Mouse (Mus musculus) C2C12 (cell line): ENCODE results near the gene Sdc1. TPM values are rescaled to one million over a fixed set of nuclear protein-coding genes. Genes with fewer than 3 reads are reported as not detected.

Experiments used
- H3K27me3 ChIP-seq: one replicate; pipeline ENCODE4 v1.6.1; 2011; ENCODE audit not compliant: control insufficient read depth, insufficient read depth, insufficient read length
- H3K36me3 ChIP-seq: one replicate; pipeline ENCODE4 v1.6.1; 2011; ENCODE audit not compliant: control insufficient read depth, insufficient read depth
- H3K4me3 ChIP-seq: one replicate; pipeline ENCODE4 v1.5.1; 2011; ENCODE audit warnings: mild to moderate bottlenecking, control low read depth; ENCODE audit not compliant: poor library complexity, insufficient read depth, severe bottlenecking
- H3K79me2 ChIP-seq: one replicate; pipeline ENCODE4 v1.6.1; 2011; ENCODE audit not compliant: control insufficient read depth, insufficient read depth
- H3K79me3 ChIP-seq: one replicate; pipeline ENCODE4 v1.6.1; 2011; ENCODE audit warnings: low read depth, control low read depth
- H3ac ChIP-seq: one replicate; pipeline ENCODE3; 2011; ENCODE audit warnings: low read depth; ENCODE audit not compliant: control insufficient read depth, insufficient read length
- CEBPB ChIP-seq: IDR thresholded peaks from one replicate; pipeline ENCODE4 v1.6.1; 2011; ENCODE audit warnings: low read depth, mild to moderate bottlenecking, control low read depth, moderate library complexity
- CTCF ChIP-seq: IDR thresholded peaks from one replicate; pipeline ENCODE4 v1.5.1; 2011; ENCODE audit not compliant: control insufficient read depth, insufficient read depth, insufficient read length
- FOSL1 ChIP-seq: IDR thresholded peaks from one replicate; pipeline ENCODE4 v1.8.0; 2011; ENCODE audit warnings: mild to moderate bottlenecking, low read length; ENCODE audit not compliant: poor library complexity, insufficient read depth, severe bottlenecking
- MAX ChIP-seq: IDR thresholded peaks from one replicate; pipeline ENCODE4 v1.6.1; 2011; ENCODE audit warnings: mild to moderate bottlenecking, control low read depth
- MYOD1 ChIP-seq: IDR thresholded peaks from one replicate; pipeline ENCODE4 v1.6.1; 2011; ENCODE audit warnings: low read depth; ENCODE audit not compliant: control insufficient read depth, insufficient read length
- MYOG ChIP-seq: IDR thresholded peaks from one replicate; pipeline ENCODE4 v1.6.1; 2011; ENCODE audit not compliant: control insufficient read depth, insufficient read length; ENCODE audit errors: extremely low read depth
- USF1 ChIP-seq: IDR thresholded peaks from one replicate; pipeline ENCODE4 v1.6.1; 2011; ENCODE audit warnings: low read depth, mild to moderate bottlenecking, control low read depth, moderate library complexity
- polyA plus RNA-seq: library from polyadenylated mRNA; unstranded; fragments of >200 nt; fragmentation: generic; extraction: Trizol; gene quantifications from one replicate; pipeline ENCODE4 v1.2.1, GENCODE M21; 2012; ENCODE audit warnings: missing spikeins

Gene Sdc1
- polyA plus RNA-seq, 1 experiment: 112 TPM

DNA sequence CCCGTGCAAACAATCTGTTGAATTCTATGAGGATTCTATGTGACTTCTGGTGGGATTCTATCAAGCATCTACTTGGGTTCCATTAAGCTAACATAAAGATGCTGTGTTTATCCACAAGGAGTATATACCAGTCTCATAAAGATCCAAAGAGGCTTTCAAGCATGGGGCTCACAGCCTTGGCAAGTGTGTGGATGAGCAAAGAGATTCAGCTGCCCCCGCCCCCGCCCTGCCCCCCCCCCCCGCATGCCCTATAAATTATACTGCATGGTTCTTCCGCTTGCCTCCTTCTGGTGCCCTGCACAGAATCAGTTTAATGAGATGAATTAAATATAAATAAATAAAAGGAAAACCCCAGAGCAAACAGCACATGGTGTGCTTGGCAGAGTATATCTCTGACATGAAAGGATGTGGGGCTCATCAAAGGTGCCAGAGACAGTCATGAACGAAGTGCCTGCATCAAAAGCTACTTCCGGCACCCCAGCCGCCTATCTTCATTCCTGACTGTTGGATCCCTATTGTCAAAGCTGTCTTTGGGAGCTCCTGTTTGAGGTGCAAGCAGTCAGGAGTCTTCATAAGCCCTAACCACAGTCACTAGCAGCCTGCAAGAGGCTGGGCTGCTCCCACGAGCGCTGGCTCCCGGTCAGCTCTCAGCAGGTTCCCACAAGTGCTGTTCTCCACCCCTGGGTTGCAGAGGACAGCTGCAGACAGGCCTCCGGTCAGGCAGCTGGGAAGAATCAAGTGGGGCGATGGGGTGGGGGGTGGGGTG, 46.5 kb downstream of the Sdc1 start:
- no peak for TF ChIP-seq CTCF
- no peak for TF ChIP-seq USF1
- no peak for TF ChIP-seq MAX
- peak; percentile 43 for TF ChIP-seq MYOD1
- Histone ChIP-seq H3K27me3 (no peaks in the 10 kb centered on the region), H3K36me3 (no peaks in the 10 kb centered on the region), H3K79me2 (no peaks in the 10 kb centered on the region), H3K4me3 (no peak overlapping the region), H3K79me3 (no peaks in the 10 kb centered on the region), H3ac (no peak overlapping the region)

GRCm38 (mm10) chr12:8818233-8818672, 47.1 kb downstream of the Sdc1 start:
- TF ChIP-seq CEBPB: no peak
- TF ChIP-seq MYOG: no peak
- TF ChIP-seq FOSL1: no peak
- no peak for TF ChIP-seq MAX
- no peak for TF ChIP-seq MYOD1
- TF ChIP-seq USF1: no peak
- no peak for TF ChIP-seq CTCF

DNA sequence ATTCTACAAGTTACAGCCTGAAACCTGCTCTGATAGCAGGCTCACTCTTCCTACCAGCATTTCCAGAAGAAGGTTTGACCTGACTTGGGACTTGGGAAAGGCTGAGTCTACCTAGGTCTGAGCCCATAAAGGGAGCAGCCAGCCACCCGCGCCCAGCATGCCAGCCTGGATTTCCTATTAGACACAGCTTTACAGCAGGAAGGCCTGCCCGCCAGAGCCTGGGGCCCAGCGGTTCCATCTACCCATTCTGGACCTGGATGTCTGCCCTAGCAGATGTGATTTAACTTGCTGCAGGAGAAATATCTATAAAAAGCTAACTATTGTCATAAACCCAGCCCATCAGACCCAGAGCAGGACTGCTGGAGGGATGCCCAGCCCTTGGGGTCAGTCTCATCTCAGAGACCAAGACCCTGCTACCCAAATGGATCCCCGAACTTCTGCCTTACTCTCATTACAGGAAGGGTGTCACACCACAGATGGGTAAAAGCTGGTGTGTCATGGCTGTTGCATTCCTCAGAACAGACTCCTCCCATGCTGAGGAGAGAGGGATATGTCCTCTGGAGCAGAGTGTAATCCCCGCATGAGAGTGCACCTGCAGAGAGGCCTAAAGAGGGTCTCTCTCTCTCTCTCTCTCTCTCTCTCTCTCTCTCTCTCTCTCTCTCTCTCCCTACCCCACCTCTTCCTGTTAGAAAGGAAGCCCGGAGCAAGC, 54.0 kb downstream of the Sdc1 start:
- no peaks in the 10 kb centered on the region for H3K27me3 ChIP-seq
- H3K4me3 ChIP-seq: no peak overlapping the region
- TF ChIP-seq MAX (no peak), USF1 (no peak), FOSL1 (no peak), CEBPB (no peak), CTCF (no peak), MYOG (no peak), MYOD1 (no peak)
- no peak overlapping the region for H3ac ChIP-seq
- no peaks in the 10 kb centered on the region for H3K79me3 ChIP-seq
- no peaks in the 10 kb centered on the region for H3K36me3 ChIP-seq
- no peaks in the 10 kb centered on the region for H3K79me2 ChIP-seq

More at GRCm38 (mm10) chr12:8818233-8818672, 47.1 kb downstream of the Sdc1 start:
- H3ac ChIP-seq: no peak overlapping the region
- H3K27me3 ChIP-seq: no peaks in the 10 kb centered on the region
- no peaks in the 10 kb centered on the region for H3K36me3 ChIP-seq
- H3K79me3 ChIP-seq: no peaks in the 10 kb centered on the region
- no peaks in the 10 kb centered on the region for H3K79me2 ChIP-seq
- no peak overlapping the region for H3K4me3 ChIP-seq

DNA sequence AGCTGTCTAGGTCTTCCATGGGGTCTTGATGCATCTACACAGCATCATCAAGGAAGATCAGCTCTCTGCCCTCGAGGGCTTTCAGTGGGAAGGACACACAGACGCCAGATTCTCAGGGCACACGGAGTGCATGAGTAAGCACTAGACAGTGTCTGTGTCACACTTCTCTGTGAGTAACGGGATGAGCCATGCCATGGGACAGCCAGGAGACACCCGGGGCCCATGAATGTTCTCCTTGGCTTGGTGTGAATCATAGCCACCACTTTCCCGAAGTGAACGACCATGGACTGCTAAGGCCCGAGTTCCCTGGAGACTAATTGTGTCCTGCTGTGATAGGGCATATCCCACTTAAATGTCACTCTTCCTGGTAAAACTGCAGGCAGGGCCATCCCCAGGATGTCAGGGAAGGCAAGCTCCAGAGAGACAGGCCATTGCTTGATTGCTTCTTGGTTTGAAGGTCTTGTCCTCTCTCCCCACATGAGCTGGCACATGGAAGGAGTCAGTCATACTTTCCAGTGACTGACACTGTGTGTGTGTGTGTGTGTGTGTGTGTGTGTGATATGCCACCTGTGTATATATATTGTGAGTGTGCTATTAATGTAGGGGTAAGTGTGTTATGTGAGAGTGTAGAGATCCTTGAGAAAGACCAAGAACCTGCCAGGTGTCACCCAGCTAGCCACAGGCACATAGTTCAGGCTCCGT, 56.0 kb downstream of the Sdc1 start:
- no peaks in the 10 kb centered on the region for H3K36me3 ChIP-seq
- no peaks in the 10 kb centered on the region for H3K79me3 ChIP-seq
- no peak overlapping the region for H3ac ChIP-seq
- peak; percentile 67 for TF ChIP-seq MAX
- no peak for TF ChIP-seq CEBPB
- H3K79me2 ChIP-seq: no peaks in the 10 kb centered on the region
- no peaks in the 10 kb centered on the region for H3K27me3 ChIP-seq
- no peak overlapping the region for H3K4me3 ChIP-seq

DNA sequence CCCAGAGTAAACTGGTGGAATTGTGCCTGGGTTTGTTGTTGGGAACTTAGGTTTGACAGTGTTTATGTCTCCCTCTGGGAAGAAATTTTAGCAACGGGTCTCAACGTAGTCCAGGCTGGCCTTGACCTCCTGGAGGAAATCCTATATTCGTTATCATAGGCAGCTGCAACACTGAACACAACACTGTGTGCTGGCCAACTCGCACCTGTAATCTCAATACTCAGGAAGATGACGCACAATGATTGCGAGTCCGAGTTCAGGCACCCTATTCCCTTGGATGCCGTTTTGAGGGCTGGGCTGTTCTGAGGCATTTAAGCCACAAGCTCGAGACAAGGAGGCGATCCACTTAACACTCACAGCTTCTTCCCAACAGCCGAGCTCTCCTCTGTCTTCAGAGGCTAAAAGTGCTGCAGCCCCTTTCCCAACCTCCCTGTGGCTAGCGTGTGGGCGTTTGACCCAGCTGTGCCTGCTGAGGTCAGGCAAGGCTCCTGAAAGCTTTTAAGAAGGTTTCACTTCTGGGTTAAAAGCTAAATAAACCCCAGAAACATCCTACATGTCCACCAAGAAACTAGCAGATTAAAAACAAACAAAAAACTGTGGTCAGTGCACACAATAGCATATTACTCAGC, 58.0 kb downstream of the Sdc1 start:
- Histone ChIP-seq H3K27me3 (no peaks in the 10 kb centered on the region), H3K79me2 (no peaks in the 10 kb centered on the region), H3ac (no peak overlapping the region), H3K4me3 (no peak overlapping the region), H3K79me3 (no peaks in the 10 kb centered on the region), H3K36me3 (no peaks in the 10 kb centered on the region)
- TF ChIP-seq FOSL1 (no peak), USF1 (no peak), CEBPB (no peak), MYOD1 (no peak), CTCF (no peak), MAX (no peak), MYOG (no peak)
